Mouse (Mus musculus): ENCODE measurements around the gene Mettl22. TPM values are rescaled to one million over a fixed set of nuclear protein-coding genes. Genes with fewer than 3 reads are reported as not detected.

Gene Mettl22
- polyA plus RNA-seq, 1 experiment: 24.2 TPM

GRCm38 (mm10) chr16:8496967-8497366, 26.4 kb downstream of the Mettl22 start:
- 47% methylated on average over 2 of the region's 2 CpGs for WGBS
- Histone ChIP-seq H3K4me3 (replicated peaks; ENCODE audit: extremely low read depth, low read depth, low read length) (no peak overlapping the region), H3K4me1 (ENCODE audit: control insufficient read depth, insufficient read depth, low read length) (no peaks in the 10 kb centered on the region)
- TF ChIP-seq CTCF (IDR thresholded peaks at IDR 0.05; ENCODE audit: insufficient read depth, low read length) (no peak), POLR2A (IDR thresholded peaks at IDR 0.05; ENCODE audit: borderline replicate concordance, extremely low read depth, low read depth, low read length) (no peak)
- DNase-seq: no peak

GRCm38 (mm10) chr16:8504271-8504670, 33.7 kb downstream of the Mettl22 start:
- no peak for DNase-seq
- Histone ChIP-seq H3K4me3 (replicated peaks; ENCODE audit: extremely low read depth, low read depth, low read length) (no peak overlapping the region), H3K4me1 (ENCODE audit: control insufficient read depth, insufficient read depth, low read length) (no peaks in the 10 kb centered on the region)
- no peak for TF ChIP-seq POLR2A (IDR thresholded peaks at IDR 0.05; ENCODE audit: borderline replicate concordance, extremely low read depth, low read depth, low read length)
- TF ChIP-seq CTCF (IDR thresholded peaks at IDR 0.05; ENCODE audit: insufficient read depth, low read length): no peak
- 31% methylated on average over 2 of the region's 2 CpGs for WGBS

GRCm38 (mm10) chr16:8509894-8510293, 39.3 kb downstream of the Mettl22 start:
- DNase-seq: no peak
- Histone ChIP-seq H3K4me3 (replicated peaks; ENCODE audit: extremely low read depth, low read depth, low read length) (no peak overlapping the region), H3K4me1 (ENCODE audit: control insufficient read depth, insufficient read depth, low read length) (no peaks in the 10 kb centered on the region)
- no peak for TF ChIP-seq CTCF (IDR thresholded peaks at IDR 0.05; ENCODE audit: insufficient read depth, low read length)
- no peak for TF ChIP-seq POLR2A (IDR thresholded peaks at IDR 0.05; ENCODE audit: borderline replicate concordance, extremely low read depth, low read depth, low read length)
- 62% methylated on average over 5 of the region's 5 CpGs for WGBS

GRCm38 (mm10) chr16:8512830-8513229, 42.2 kb downstream of the Mettl22 start:
- TF ChIP-seq CTCF (IDR thresholded peaks at IDR 0.05; ENCODE audit: insufficient read depth, low read length) (no peak), POLR2A (IDR thresholded peaks at IDR 0.05; ENCODE audit: borderline replicate concordance, extremely low read depth, low read depth, low read length) (no peak)
- peak overlapping the region; percentile 42 for H3K4me3 ChIP-seq (replicated peaks; ENCODE audit: extremely low read depth, low read depth, low read length)
- 2% methylated on average over 5 of the region's 5 CpGs for WGBS
- no peak for DNase-seq
- no peaks in the 10 kb centered on the region for H3K4me1 ChIP-seq (ENCODE audit: control insufficient read depth, insufficient read depth, low read length)

- Histone ChIP-seq H3K4me3 (replicated peaks; ENCODE audit: extremely low read depth, low read depth, low read length) (peak within 1 kb of the TSS; percentile 75), H3K4me1 (ENCODE audit: control insufficient read depth, insufficient read depth, low read length) (no peaks in the 10 kb centered on the region)
- peak; percentile 79 for DNase-seq
- peak; percentile 64; the same call in 1 of the 2 replicates for TF ChIP-seq POLR2A (IDR thresholded peaks at IDR 0.05; ENCODE audit: borderline replicate concordance, extremely low read depth, low read depth, low read length)
- TF ChIP-seq CTCF (IDR thresholded peaks at IDR 0.05; ENCODE audit: insufficient read depth, low read length): no peak
- WGBS: 2% methylated on average over 46 of the region's 46 CpGs
These were observed 42.8 kb downstream of the Mettl22 start, which contains the start of gene Abat for GRCm38 (mm10) chr16:8513236-8513906. Gene Abat (plus strand): TSS chr16:8513429.

GRCm38 (mm10) chr16:8514180-8514579, 43.6 kb downstream of the Mettl22 start:
- Histone ChIP-seq H3K4me3 (replicated peaks; ENCODE audit: extremely low read depth, low read depth, low read length) (no peak overlapping the region), H3K4me1 (ENCODE audit: control insufficient read depth, insufficient read depth, low read length) (no peaks in the 10 kb centered on the region)
- DNase-seq: peak; percentile 5
- WGBS: 38% methylated on average over 4 of the region's 4 CpGs
- TF ChIP-seq POLR2A (IDR thresholded peaks at IDR 0.05; ENCODE audit: borderline replicate concordance, extremely low read depth, low read depth, low read length) (no peak), CTCF (IDR thresholded peaks at IDR 0.05; ENCODE audit: insufficient read depth, low read length) (no peak)

- H3K4me3 ChIP-seq (replicated peaks; ENCODE audit: extremely low read depth, low read depth, low read length): no peak overlapping the region
- WGBS: 69% methylated on average over 5 of the region's 5 CpGs
- DNase-seq: no peak
- H3K4me1 ChIP-seq (ENCODE audit: control insufficient read depth, insufficient read depth, low read length): no peaks in the 10 kb centered on the region
- TF ChIP-seq CTCF (IDR thresholded peaks at IDR 0.05; ENCODE audit: insufficient read depth, low read length) (no peak), POLR2A (IDR thresholded peaks at IDR 0.05; ENCODE audit: borderline replicate concordance, extremely low read depth, low read depth, low read length) (no peak)
These were observed 49.9 kb downstream of the Mettl22 start for GRCm38 (mm10) chr16:8520525-8520924.

GRCm38 (mm10) chr16:8521322-8521721, 50.7 kb downstream of the Mettl22 start:
- Histone ChIP-seq H3K4me1 (ENCODE audit: control insufficient read depth, insufficient read depth, low read length) (no peaks in the 10 kb centered on the region), H3K4me3 (replicated peaks; ENCODE audit: extremely low read depth, low read depth, low read length) (no peak overlapping the region)
- TF ChIP-seq POLR2A (IDR thresholded peaks at IDR 0.05; ENCODE audit: borderline replicate concordance, extremely low read depth, low read depth, low read length) (no peak), CTCF (IDR thresholded peaks at IDR 0.05; ENCODE audit: insufficient read depth, low read length) (no peak)
- DNase-seq: no peak
- 42% methylated on average over 4 of the region's 4 CpGs for WGBS

GRCm38 (mm10) chr16:8523480-8524144, 53.0 kb downstream of the Mettl22 start:
- no peak for TF ChIP-seq POLR2A (IDR thresholded peaks at IDR 0.05; ENCODE audit: borderline replicate concordance, extremely low read depth, low read depth, low read length)
- TF ChIP-seq CTCF (IDR thresholded peaks at IDR 0.05; ENCODE audit: insufficient read depth, low read length): no peak
- WGBS: 29% methylated on average over 11 of the region's 11 CpGs

More at GRCm38 (mm10) chr16:8523480-8524144, 53.0 kb downstream of the Mettl22 start:
- Histone ChIP-seq H3K4me3 (replicated peaks; ENCODE audit: extremely low read depth, low read depth, low read length) (no peak overlapping the region), H3K4me1 (ENCODE audit: control insufficient read depth, insufficient read depth, low read length) (no peaks in the 10 kb centered on the region)
- DNase-seq: no peak

All from lung, adult 2 months (tissue).